Mouse (Mus musculus) monocyte, adult 5-6 weeks (primary cell): ENCODE measurements around the gene Col4a1. TPM values are rescaled to one million over a fixed set of nuclear protein-coding genes. Genes with fewer than 3 reads are reported as not detected.

Source experiments
- ATAC-seq: fragments of 153-309, 156-312 bp; replicated peaks from 2 replicates; pipeline ENCODE4 v1.8.0; 2017; ENCODE audit warnings: mild to moderate bottlenecking; ENCODE audit not compliant: low TSS enrichment, insufficient number of reproducible peaks, severe bottlenecking, poor library complexity, low FRiP score
- total RNA-seq: library from RNA; stranded (forward); fragments of 200-1000, 200-491, 200-594 nt; gene quantifications from 3 replicates; pipeline ENCODE4 v1.2.3, GENCODE M21; 2017

Col4a1 gene
- total RNA-seq, 1 experiment from 2014 or later: 5.7 TPM

DNA sequence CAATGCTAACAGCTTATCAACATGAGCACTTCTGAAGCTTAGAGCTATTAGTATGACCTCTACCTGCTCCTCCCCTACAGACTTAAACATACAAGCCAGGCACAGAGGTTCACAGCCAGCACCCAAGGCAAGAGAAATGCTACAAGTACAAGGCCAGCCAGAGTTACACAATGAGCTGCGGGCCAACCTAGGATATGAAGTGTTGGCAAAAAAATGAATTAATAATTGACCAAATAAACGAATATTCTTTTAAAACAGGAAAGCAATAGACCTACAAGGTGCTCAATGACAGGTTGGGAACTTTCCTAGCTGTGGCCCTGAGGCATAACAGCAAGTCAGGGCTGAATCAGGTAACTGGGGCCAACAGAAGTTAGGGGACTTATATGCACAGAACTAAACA, 58.1 kb downstream of the Col4a1 start:
- no peak for ATAC-seq

DNA sequence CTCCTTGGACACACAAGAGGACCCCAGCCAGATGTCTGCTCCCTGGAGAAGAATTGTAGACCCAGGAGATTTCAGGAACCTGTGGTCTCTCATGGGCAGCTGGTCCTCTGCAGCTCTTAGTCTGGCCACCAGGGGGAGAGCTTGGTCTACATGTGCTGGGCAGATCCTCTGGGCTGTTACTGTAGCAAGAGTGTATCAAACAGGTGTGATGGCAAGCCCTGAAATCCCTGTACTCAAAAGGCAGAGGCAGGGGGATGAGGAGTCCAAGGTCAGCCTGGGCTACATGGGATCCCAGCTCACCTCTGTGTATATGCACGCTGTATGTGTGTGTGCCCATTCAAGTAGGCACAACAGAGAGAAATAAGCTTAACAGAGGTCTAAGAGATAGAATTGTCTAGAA, 59.1 kb downstream of the Col4a1 start:
- ATAC-seq: peak; percentile 58; the same call in 1 of the 2 replicates

DNA sequence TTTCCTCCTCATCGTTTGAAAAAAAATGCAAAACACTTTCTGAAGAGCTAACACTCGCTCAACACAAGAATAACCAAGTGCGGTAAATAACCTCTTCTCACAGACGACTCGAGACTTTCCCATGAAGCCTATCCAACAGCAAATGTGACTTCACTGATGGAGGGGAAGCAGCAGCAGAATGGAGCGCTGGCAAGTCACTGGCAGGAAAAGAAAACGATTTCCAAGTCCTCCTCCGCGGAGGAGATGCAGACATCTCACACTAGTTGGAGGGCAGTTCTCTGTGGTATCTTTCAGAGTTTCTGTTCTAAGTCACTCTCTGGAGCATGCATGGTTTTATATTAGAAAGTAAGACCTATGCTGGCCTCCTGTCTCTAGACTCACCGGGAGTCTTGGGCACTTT, 59.6 kb downstream of the Col4a1 start:
- ATAC-seq: no peak

DNA sequence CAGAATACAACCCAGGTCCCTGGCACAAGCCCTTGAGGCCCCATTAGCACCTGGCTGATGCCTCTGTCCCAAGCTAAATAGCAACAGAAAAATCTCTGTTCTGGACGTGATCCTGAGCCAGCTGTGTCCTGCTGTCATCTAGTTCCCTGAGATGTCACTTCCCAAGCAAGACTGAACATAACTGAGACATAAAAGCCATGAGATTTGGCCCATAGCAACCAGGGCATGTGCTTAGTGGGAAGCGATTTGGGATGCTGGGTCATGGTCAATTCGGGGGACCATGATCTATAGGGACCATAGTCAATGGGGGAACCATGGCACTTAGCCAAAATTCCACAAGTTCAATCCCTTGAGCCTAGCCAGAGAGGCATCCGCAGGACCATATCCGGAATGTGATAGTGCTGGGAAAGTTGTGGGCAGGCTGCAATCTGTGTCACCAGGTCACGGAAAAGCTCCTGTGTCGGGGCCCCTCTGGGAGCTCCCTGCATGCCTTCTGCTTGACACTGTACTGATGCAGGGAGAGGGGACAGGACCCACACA, 60.3 kb downstream of the Col4a1 start:
- ATAC-seq: no peak

DNA sequence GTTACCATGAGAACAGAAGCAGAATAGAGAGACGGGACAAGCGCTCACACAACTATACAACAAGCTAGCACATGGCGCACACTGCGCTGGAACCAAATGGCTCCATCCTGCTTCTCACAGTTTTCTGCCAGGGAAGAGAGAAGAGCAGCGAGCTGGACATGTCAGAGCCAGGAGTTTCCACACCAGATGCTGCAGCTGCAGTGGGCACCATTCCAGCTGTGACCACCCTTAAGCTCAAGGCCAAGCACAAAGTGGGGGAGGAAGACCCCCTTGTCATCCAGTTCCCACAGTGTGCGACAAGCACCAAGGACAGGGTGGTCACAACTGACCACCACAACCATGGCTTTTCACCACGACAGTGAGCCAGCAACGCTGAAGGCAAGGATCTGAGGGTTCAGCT, 62.5 kb downstream of the Col4a1 start:
- no peak; the same call in 1 of the 2 replicates for ATAC-seq

DNA sequence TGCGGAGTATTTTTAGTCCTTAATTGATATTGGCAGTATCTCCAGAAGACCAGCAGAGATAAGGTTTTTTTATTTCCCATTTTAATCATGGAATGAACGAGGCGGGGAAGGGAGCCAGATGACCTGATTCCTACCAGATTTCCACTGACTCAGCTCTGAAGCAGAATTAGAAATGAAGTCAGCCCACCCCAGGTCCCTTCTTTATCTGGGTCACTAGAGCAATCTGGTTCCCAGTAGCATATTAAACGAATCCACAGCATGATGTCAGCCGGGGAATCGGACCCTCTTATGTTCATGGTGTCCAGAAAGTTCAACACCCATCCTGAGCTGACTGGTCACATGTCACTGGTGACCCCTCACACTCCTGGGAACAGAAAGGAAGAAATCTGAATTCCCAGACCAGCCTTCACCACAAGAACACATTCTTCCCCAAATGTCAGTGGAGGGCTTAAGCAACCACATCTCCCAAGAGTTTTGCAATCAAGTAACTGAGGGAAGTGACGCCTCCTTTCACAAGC, 63.0 kb downstream of the Col4a1 start:
- peak; percentile 68 for ATAC-seq

DNA sequence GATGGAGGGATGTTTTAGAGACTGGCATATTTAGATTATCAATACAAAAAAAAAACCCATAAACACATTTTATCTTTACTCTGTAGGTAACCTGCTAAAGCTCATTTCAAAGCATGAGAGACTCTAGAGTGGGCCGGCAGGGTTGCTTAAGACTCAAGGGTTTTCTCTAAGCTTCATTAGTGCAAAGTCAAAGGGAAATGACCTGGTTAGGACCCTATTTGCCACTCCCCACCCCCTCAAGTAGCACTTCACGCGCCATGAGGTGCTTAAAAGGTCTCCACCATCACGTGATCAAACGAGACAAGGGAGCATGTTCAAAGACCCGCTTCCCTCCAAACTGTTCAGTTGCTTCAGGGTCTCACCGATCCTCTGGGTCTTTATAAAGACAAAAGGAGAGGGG, 63.9 kb downstream of the Col4a1 start:
- ATAC-seq: no peak

DNA sequence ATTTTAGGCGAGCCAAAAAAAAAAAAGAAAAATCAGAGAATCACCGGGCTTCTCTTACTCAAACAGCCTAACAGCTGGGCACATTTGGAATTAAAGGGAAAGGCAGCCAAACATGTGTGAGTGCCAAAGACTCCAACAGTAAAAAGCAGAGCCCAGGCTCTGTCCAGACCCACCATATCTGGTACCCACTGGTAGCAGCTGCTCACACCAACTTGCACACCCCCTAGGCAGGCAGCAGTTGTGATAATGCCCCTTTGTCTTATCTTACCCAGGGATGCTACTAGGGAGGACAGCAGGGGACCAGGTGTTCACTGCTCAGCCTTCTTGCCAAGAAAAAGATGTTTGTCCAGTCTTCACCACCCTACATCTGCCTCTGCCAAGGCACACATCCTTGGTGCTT, 71.1 kb downstream of the Col4a1 start:
- no peak for ATAC-seq

DNA sequence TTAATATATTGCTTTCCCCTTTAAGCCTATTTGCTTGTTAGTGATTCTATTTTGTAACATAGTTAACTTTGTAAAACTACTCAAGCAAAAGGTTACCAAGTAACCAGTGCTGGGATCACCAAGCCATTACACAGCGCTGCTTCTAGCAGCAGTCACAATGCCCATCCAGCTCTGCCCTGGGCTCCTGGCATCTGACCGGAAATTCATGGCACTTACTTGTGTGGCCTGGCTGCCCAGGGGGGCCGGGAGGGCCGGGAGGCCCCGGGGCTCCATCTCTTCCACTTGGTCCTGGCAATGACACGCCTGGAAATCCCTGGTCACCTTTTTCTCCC, 77.8 kb downstream of the Col4a1 start:
- no peak for ATAC-seq

DNA sequence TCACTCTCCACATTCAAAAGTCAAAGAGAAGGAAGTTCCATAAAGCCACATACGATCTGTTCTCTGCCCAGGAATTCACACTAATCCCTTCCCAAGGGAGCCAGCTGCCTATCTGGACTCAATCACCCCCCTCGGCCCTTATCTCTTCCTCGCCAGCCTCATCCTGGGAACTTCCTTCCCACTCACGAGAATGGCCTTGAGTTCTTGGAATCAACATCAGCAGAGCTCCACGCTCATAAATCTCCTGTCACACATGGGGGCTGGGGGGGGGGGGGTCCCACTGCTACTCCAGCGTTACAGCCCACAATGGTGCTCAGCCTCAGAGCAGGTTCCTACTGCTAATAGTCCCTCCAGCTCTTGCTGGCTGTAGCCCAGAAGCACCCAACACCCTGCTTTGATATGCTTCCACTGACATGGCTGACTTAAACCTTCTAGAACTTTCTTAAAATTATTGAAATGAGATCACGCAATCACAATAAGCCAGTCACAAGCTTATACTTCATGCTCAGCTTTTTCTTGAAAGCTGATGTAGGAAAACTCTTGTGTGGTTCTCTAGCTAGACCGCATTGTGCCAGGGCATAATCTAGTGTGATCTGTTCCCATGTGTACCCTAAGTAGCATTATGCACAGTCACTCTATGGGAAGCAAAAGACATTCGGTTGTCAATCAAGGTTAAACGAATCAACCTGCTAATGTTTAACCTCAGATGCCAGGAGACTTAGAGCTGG, 78.3 kb downstream of the Col4a1 start:
- ATAC-seq: no peak

DNA sequence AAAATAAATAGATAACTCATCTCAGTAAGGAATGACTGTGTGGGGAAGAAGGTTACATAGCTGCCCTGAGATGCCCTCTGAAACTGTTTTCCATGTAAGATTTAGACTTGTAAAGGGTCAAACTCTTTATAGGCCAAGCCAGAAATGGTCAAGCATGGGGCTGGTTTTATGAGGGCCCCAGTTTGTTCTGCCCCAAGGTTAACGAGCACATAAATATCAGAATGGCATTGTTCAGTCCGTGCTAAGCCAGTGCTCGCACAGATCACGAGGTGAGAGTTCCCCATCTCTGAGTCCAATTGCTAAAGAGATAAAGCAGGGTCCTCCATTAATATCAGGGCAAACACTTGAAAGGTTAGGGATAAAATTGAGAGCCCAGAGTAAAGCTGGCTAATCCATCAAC, 79.6 kb downstream of the Col4a1 start:
- ATAC-seq: no peak

DNA sequence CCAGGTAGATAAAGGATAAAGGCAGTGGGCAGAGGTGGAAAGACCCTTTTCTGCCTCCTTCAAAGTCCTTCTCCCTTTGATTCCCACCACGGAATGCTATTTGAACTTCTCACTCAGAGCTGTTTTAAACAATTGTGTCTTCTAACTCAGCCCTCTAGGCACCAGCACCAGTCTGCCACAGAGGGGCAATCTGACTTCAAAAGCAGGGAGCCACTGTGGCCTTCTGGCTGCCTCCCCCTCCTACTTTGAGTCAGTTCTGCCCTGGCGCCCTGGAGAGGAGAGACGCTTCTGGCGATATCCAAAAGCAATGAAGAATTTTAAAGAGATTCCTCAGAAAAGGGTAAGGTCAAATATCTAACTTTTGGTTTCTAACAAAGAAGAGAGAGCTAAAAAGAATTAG, 82.3 kb downstream of the Col4a1 start:
- ATAC-seq: no peak

DNA sequence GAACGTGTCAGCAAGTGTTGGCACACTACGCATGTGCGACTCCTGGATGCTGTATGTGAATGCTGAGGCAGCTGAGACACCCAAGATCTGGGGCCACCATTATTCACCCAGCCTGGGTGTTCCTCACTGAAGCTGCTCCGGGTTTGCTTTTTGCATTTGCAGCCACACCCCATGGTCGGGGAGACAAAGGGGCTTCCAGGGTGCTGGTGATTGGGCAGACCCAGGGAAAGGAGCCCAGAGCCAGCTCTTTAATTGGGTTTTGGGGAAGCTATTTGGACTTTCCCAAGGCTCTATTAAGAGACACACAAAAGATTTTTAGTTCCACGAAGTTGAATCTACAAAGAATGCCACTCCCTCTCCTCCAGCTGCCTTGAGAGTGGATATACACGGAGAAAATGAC, 85.2 kb downstream of the Col4a1 start:
- no peak for ATAC-seq

DNA sequence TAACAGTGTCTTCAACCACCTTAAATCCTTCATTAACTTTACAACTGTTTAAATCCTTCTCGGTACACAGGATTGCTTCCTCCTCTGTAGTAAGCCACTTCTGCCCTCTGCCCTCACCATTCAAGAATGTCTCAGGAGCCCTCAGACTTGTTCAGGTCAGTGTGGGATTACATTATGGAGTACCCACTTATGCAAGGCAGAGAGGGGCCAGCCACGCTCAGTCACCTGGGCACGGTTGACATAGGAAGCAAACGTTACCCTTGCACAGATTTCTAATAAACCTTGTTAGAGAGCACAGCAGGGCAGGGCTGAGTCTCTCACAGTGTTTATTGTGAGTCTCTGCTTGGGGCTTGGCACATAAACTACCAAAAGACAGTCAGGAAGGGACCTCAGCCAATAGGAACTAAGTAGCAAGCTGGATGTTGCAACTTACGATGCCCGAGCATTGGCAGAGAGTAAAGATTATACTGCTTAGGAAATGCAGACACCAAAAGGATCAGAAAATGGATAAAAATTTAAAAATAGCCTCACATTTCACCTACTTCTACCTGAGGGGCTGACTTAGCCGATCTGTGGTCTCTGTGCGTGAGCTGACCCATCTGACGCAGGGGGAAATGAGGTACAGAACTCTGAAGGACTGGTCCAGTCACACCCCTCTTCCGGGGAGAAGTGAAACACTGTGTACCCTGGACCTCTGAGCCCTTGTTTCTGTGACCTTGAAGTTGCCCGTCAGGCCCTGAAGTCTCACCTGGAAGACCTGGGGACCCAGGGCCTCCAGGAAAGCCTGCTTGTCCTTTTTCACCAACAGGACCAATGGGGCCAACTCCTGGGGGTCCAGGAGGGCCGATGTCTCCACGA, 86.8 kb downstream of the Col4a1 start:
- peak; percentile 36; the same call in 1 of the 2 replicates for ATAC-seq

DNA sequence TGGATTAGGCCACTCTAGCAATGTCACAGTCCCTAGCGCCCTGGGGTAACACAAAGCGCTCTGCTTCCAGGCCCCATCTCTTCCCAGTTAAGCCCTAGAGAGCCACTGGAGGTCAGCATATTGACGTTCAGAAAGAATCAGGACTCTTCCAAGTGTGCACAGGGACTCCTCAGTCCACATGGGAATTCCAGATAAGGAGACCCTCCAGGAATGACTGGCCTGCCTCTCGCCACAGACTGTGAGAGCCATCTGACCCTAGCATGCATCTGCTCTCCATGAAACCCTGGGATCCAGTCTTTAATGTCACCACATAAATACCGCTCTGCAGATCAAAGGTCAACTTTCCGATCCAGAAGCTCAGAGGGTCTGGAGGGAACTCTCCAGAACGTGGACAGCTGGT, 88.4 kb downstream of the Col4a1 start:
- no peak for ATAC-seq

DNA sequence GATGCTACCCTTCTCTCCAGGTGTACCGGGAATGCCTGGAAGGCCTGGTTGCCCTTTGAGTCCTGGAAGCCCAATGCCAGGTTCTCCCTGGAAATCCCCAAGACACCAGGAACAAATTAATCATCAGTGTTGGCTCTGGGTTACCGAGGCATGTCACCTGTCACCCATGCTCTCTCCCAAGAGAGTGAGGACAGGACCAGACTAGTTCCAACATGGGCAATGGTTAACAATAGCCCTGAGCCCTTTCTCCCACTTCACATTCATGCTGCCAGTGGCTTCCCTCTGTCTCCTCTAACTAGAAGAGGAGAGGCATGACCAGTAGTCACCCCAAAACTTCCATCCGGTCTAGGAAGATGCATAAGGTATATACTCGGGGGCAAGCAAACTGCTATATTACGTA, 91.3 kb downstream of the Col4a1 start:
- no peak for ATAC-seq

DNA sequence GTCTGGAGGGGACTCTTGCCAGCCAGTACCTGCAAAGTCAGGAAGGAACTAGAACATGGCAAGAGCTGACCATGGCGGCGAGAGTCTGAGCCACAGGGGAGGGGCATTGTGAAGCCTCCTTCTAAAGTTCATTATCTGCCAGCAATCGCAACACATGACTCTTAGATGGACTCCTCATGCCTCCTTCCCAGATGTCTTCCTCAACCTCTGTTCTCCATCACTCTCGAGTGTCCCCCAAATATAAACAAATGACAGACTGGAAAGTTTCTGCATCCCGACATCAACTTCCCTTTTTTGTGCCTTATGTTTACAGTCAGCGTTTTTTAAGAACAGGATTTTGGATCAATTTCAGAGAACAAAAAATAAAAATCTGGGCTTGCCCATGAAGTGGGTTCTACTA, 93.3 kb downstream of the Col4a1 start:
- no peak for ATAC-seq

DNA sequence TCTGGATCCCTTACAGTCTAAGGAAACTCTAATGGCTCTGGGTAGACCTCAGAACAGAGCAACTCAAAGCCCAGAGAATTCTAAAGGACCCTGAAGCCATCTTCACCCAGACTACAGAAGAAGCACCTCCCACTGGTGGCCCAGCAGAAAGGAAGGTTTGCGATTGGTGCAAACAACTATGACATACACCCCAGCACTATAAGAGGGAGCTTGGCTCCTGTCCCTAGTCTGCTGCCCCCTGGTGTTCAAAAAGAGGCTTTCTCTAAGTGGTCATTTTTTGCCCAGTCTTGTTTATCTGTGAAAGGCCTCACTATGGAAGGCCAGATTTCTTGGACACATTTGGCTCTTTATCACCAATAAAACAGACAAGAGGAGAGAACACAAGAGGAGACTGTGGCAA, 97.4 kb downstream of the Col4a1 start:
- 0 out of 2 replicates have a peak, but pooled peaks have one; percentile 53 for ATAC-seq

DNA sequence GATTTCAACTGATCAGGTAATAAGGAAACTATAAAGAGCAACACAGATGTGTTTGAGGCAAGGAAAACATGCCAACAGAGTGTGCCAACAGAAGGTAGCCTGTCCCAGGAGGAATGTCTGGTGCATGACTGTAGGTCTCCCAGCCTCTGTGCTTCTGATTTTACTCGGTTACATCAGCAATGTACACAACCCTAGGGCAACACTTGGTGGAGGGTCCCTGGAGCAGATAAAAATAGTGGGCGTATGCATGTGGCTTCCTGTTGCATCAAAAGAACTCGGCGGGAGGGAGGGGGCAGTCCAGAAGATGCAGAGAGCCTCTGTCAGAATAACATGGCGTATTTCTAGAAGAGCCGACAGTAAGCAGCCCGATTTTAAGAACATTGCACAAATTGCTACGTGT, 106.1 kb downstream of the Col4a1 start:
- ATAC-seq: no peak

DNA sequence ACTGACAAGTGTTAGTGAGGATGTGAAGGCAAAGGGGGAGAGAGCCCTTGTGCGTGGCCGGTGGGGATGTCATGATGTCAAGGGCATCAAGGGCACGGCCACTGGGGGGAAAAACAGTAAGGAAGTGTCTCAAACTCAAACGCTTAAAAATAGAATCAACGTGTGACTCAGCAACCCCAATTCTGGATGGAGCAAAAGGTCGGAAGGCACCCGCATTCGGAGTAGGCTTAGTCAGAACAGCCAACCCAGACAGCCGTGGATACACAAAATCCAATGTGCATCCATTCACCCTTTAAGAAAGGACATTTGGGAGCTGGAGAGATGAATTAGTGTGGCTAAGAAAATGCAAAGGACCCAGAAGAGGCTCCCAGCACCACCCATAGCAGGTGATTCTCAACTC, 107.1 kb downstream of the Col4a1 start:
- ATAC-seq: no peak
